Mouse (Mus musculus): ENCODE measurements around the gene Tmem269.

GRCm38 (mm10) chr4:119262483-119262882 lies 44.5 kb upstream of the Tmem269 start:
- TF ChIP-seq CTCF (IDR thresholded peaks at IDR 0.05; ENCODE audit: control insufficient read depth, insufficient read depth, low read length) (no peak), POLR2A (IDR thresholded peaks at IDR 0.05; ENCODE audit: borderline replicate concordance, control insufficient read depth, low read depth, low read length) (no peak)

All from bone marrow, adult 2 months (tissue).